Mouse (Mus musculus) neural tube, embryonic 15.5 days (tissue): ENCODE measurements around the gene Dus2. TPM values are rescaled to one million over a fixed set of nuclear protein-coding genes. Genes with fewer than 3 reads are reported as not detected.

ENCODE experiments used
- ATAC-seq: fragments of 200-750 bp; cut with Nextera tagmentation; 2 replicates; pipeline ENCODE4 v1.8.0; 2017; ENCODE audit warnings: mild to moderate bottlenecking, moderate TSS enrichment, moderate library complexity; ENCODE audit not compliant: low FRiP score
- H3K27ac ChIP-seq: fragments of 300-500 bp; sonication (generic); replicated peaks from 2 replicates; pipeline ENCODE4 v1.5.1; 2015; ENCODE audit warnings: mild to moderate bottlenecking, inconsistent platforms
- H3K27me3 ChIP-seq: fragments of 300-500 bp; sonication (generic); replicated peaks from 2 replicates; pipeline ENCODE4 v1.6.1; 2015; ENCODE audit warnings: inconsistent platforms
- H3K36me3 ChIP-seq: fragments of 300-500 bp; sonication (generic); 2 replicates; pipeline ENCODE4 v1.6.1; 2015; ENCODE audit warnings: inconsistent platforms
- H3K4me1 ChIP-seq: fragments of 300-500 bp; sonication (generic); 2 replicates; pipeline ENCODE4 v1.6.1; 2015; ENCODE audit warnings: inconsistent platforms
- H3K4me2 ChIP-seq: fragments of 300-500 bp; sonication (generic); 2 replicates; pipeline ENCODE4 v1.6.1; 2015; ENCODE audit warnings: inconsistent platforms, mild to moderate bottlenecking, moderate library complexity
- H3K4me3 ChIP-seq: fragments of 300-500 bp; sonication (generic); replicated peaks from 2 replicates; pipeline ENCODE4 v1.5.1; 2015; ENCODE audit warnings: mild to moderate bottlenecking, inconsistent platforms
- H3K9ac ChIP-seq: fragments of 300-500 bp; sonication (generic); replicated peaks from 2 replicates; pipeline ENCODE4 v1.6.1; 2015; ENCODE audit warnings: mild to moderate bottlenecking, inconsistent platforms
- H3K9me3 ChIP-seq: fragments of 300-500 bp; sonication (generic); replicated peaks from 2 replicates; pipeline ENCODE4 v1.6.1; 2016; ENCODE audit warnings: inconsistent platforms
- WGBS: fragments of 180-500 bp; shearing (Covaris S2); methylation state at CpG from one replicate; pipeline ENCODE4 v1.1.7; 2015; ENCODE audit warnings: mixed read lengths; 5-methylcytosine and 5-hydroxymethylcytosine counted together
- polyA plus RNA-seq: library from polyadenylated mRNA; unstranded; fragments of >200 nt; fragmentation: Nextera tagmentation; extraction: Ambion mirVana; gene quantifications from 2 replicates; pipeline ENCODE4 v1.2.1, GENCODE M21; 2015

Dus2 gene
- 27.8 and 30.6 TPM in 2 replicates for polyA plus RNA-seq

DNA sequence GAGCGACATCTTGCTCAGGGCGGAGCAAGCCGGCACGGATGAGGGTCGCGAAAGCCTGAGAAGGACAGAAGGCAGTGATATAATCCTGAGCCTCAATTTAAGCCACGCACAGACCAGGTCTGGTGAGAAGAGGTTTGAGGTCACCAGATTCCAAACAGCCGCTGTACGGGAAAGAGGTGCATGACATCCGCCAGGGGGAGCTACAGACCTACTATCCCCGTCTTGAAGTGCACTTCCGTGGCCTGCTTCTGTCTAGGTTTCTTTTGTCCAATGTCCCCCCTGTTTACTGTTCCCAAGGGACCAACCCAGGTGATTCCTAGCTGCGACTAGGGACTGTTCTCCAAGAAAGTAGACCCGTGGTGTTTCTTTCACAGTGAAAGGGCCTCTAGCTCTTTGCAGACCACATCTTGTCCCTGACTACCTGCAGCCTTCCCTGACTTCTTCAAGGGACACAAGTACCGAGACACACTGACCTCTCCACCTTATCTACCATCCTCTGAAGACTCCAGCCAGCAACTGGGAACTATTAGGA is at the start of gene Dus2:
TSS of gene Dus2 (plus strand) at position 482 of the 532 bp plus-strand sequence.
- WGBS = 10% methylated on average over 15 of the region's 15 CpGs
- Histone ChIP-seq H3K27me3 (no peaks in the 10 kb centered on the region), H3K36me3 (no peaks in the 10 kb centered on the region), H3K4me2 (peak within 1 kb of the TSS; percentile 27; the same call in 1 of the 2 replicates), H3K9ac (no peak within 1 kb of the TSS), H3K9me3 (no peaks in the 10 kb centered on the region), H3K4me3 (no peak within 1 kb of the TSS), H3K27ac (no peak within 1 kb of the TSS), H3K4me1 (peaks cover 8% of the 10 kb centered on the region; the same call in 1 of the 2 replicates)
- ATAC-seq = no peak

- 91% methylated on average over 11 of the region's 11 CpGs for WGBS
- no peaks in the 10 kb centered on the region for H3K27me3 ChIP-seq
- H3K4me1 ChIP-seq = peaks cover 11% of the 10 kb centered on the region; the same call in 1 of the 2 replicates
- no peaks in the 10 kb centered on the region for H3K36me3 ChIP-seq
- H3K4me3 ChIP-seq = no peak overlapping the region
- no peak overlapping the region for H3K4me2 ChIP-seq
- no peak overlapping the region for H3K9ac ChIP-seq
- no peak overlapping the region for H3K27ac ChIP-seq
- no peaks in the 10 kb centered on the region for H3K9me3 ChIP-seq
- ATAC-seq = no peak
Observed at GRCm38 (mm10) chr8:105942026-105942425, 49.1 kb upstream of the Dus2 start.

GRCm38 (mm10) chr8:105942542-105942941 is 48.6 kb upstream of the Dus2 start:
- Histone ChIP-seq H3K27ac (no peak overlapping the region), H3K4me3 (no peak overlapping the region), H3K36me3 (no peaks in the 10 kb centered on the region), H3K4me1 (peaks cover 11% of the 10 kb centered on the region; the same call in 1 of the 2 replicates), H3K27me3 (no peaks in the 10 kb centered on the region), H3K9ac (no peak overlapping the region), H3K4me2 (no peak overlapping the region), H3K9me3 (no peaks in the 10 kb centered on the region)
- ATAC-seq = no peak
- 91% methylated on average over 5 of the region's 5 CpGs for WGBS

- whole genome bisulfite sequencing = 67% methylated on average over 7 of the region's 8 CpGs
- peak; percentile 64; the same call in 1 of the 2 replicates for ATAC-seq
Observed at GRCm38 (mm10) chr8:105943321-105943739, 47.8 kb upstream of the Dus2 start, which contains the start of gene Lcat. Lcat (minus strand) TSS chr8:105943382.

GRCm38 (mm10) chr8:105949350-105949749 is 41.8 kb upstream of the Dus2 start:
- WGBS = 66% methylated on average over 10 of the region's 10 CpGs

More at GRCm38 (mm10) chr8:105943321-105943739, 47.8 kb upstream of the Dus2 start, which contains the start of gene Lcat:
- 0 out of 2 replicates have a peak within 1 kb of the TSS, but pooled peaks have one; percentile 23 for H3K27ac ChIP-seq
- no peak within 1 kb of the TSS for H3K4me2 ChIP-seq
- H3K9me3 ChIP-seq = no peaks in the 10 kb centered on the region
- H3K27me3 ChIP-seq = no peaks in the 10 kb centered on the region
- H3K4me3 ChIP-seq = no peak within 1 kb of the TSS
- no peak within 1 kb of the TSS for H3K9ac ChIP-seq
- no peaks in the 10 kb centered on the region for H3K36me3 ChIP-seq
- peaks cover 4% of the 10 kb centered on the region; the same call in 1 of the 2 replicates for H3K4me1 ChIP-seq

GRCm38 (mm10) chr8:105951057-105951659 is 40.0 kb upstream of the Dus2 start:
- Histone ChIP-seq H3K27ac (peak overlapping the region; percentile 80), H3K27me3 (no peaks in the 10 kb centered on the region), H3K9me3 (no peaks in the 10 kb centered on the region), H3K4me2 (no peak overlapping the region), H3K9ac (no peak overlapping the region), H3K4me3 (no peak overlapping the region), H3K36me3 (no peaks in the 10 kb centered on the region), H3K4me1 (peaks cover 14% of the 10 kb centered on the region)
- ATAC-seq = peak; percentile 84
- 68% methylated on average over 7 of the region's 7 CpGs for WGBS

More at GRCm38 (mm10) chr8:105949350-105949749, 41.8 kb upstream of the Dus2 start:
- H3K27ac ChIP-seq = peak overlapping the region; percentile 52
- peaks cover 14% of the 10 kb centered on the region for H3K4me1 ChIP-seq
- H3K4me2 ChIP-seq = no peak overlapping the region
- H3K9me3 ChIP-seq = no peaks in the 10 kb centered on the region
- no peaks in the 10 kb centered on the region for H3K36me3 ChIP-seq
- H3K9ac ChIP-seq = no peak overlapping the region
- no peak overlapping the region for H3K4me3 ChIP-seq
- peak; percentile 31; the same call in 1 of the 2 replicates for ATAC-seq
- no peaks in the 10 kb centered on the region for H3K27me3 ChIP-seq

DNA sequence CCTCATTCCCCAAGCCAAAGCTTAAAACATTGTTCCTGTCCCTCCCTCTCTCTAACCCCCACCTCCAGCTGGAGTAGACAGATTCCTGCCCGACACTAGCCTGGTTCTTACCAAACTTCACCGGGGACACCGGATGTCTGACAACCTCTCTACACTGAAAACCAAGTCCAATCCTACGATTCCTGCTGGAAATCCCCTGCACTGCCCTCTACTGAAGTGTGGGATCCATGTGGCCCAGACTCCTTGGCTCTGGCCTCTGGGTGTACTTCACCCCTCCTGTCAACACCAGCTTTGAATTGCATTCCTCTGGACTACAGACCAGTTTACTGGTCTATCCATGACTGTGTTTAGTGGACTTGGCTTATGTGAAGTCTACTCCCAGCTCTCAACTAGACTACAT is 34.6 kb upstream of the Dus2 start:
- no peak for ATAC-seq
- H3K27me3 ChIP-seq = no peaks in the 10 kb centered on the region

DNA sequence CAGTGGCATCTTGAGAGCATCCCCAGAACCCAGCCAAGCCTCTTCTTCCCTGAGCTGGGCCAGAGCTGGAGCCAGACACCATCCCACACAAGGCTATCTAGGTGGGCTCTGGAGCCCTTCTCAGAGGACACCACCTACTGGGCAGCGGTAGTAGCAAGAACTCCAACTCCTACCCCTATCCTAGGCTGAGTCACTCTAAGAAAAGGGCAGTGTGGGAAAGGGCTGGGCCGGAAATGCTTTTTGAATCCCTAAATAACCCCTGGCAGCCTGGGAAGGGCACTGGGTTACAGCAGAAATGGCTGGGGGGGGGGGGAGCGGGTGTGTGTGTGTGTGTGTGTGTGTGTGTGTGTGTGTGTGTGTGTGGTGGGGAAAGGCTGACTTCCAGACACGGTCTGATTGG is 33.3 kb upstream of the Dus2 start:
- no peak overlapping the region for H3K27ac ChIP-seq
- H3K9ac ChIP-seq = no peak overlapping the region
- H3K9me3 ChIP-seq = no peaks in the 10 kb centered on the region
- H3K4me3 ChIP-seq = no peak overlapping the region
- ATAC-seq = no peak
- H3K27me3 ChIP-seq = no peaks in the 10 kb centered on the region
- H3K4me2 ChIP-seq = no peak overlapping the region
- 0 out of 2 replicates have a peak, but pooled peaks cover 3% of the 10 kb centered on the region for H3K4me1 ChIP-seq
- H3K36me3 ChIP-seq = no peaks in the 10 kb centered on the region
- 78% methylated on average over 3 of the region's 4 CpGs for WGBS

More for the DNA sequence above, 34.6 kb upstream of the Dus2 start:
- H3K27ac ChIP-seq = no peak overlapping the region
- no peak overlapping the region for H3K4me2 ChIP-seq
- H3K9me3 ChIP-seq = no peaks in the 10 kb centered on the region
- H3K4me3 ChIP-seq = no peak overlapping the region
- H3K9ac ChIP-seq = no peak overlapping the region
- 0 out of 2 replicates have a peak, but pooled peaks cover 4% of the 10 kb centered on the region for H3K4me1 ChIP-seq
- H3K36me3 ChIP-seq = no peaks in the 10 kb centered on the region
- 92% methylated on average over 4 of the region's 4 CpGs for WGBS

DNA sequence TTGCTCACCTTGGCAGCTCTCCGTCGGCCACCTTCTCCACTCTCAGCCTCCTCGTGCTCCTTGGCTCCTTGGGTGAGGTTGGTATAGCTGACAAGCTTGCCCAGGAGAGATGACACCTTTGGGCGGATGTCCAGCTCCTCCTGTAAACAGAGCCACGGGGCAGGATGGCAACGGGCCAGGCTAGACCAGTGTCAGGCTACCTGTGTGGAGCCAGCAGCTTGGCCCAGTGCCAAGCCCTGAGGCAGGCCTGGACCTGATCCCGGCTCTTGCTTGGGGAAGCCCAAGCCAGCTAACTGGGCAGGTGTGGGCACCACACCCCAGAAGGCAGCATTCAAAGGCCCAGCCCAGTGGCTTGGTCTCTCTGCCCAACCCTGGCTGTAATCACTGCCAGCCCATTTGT is 31.8 kb upstream of the Dus2 start:
- peaks cover 1% of the 10 kb centered on the region for H3K27me3 ChIP-seq
- no peak for ATAC-seq
- H3K4me2 ChIP-seq = no peak overlapping the region
- WGBS = 85% methylated on average over 7 of the region's 7 CpGs
- H3K9me3 ChIP-seq = no peaks in the 10 kb centered on the region
- H3K27ac ChIP-seq = no peak overlapping the region
- H3K4me1 ChIP-seq = 0 out of 2 replicates have a peak, but pooled peaks cover 3% of the 10 kb centered on the region
- H3K9ac ChIP-seq = no peak overlapping the region
- no peak overlapping the region for H3K4me3 ChIP-seq
- H3K36me3 ChIP-seq = no peaks in the 10 kb centered on the region

- Histone ChIP-seq H3K9ac (no peak overlapping the region), H3K4me1 (peaks cover 20% of the 10 kb centered on the region), H3K4me3 (no peak overlapping the region), H3K9me3 (no peaks in the 10 kb centered on the region), H3K36me3 (no peaks in the 10 kb centered on the region), H3K27ac (no peak overlapping the region), H3K27me3 (peaks cover 19% of the 10 kb centered on the region), H3K4me2 (no peak overlapping the region)
- 83% methylated on average over 14 of the region's 14 CpGs for WGBS
- no peak for ATAC-seq
Observed at GRCm38 (mm10) chr8:105961101-105961500, 30.0 kb upstream of the Dus2 start.

- Histone ChIP-seq H3K4me2 (no peak overlapping the region), H3K27ac (no peak overlapping the region), H3K9me3 (no peaks in the 10 kb centered on the region), H3K27me3 (peaks cover 22% of the 10 kb centered on the region), H3K36me3 (no peaks in the 10 kb centered on the region), H3K4me1 (peaks cover 20% of the 10 kb centered on the region), H3K9ac (no peak overlapping the region), H3K4me3 (no peak overlapping the region)
- no peak for ATAC-seq
- 89% methylated on average over 10 of the region's 10 CpGs for whole genome bisulfite sequencing
Observed at GRCm38 (mm10) chr8:105961536-105961935, 29.6 kb upstream of the Dus2 start.
